Mouse (Mus musculus): ENCODE measurements around the gene Ccdc13. TPM values are rescaled to one million over a fixed set of nuclear protein-coding genes. Genes with fewer than 3 reads are reported as not detected.

The Ccdc13 gene
- total RNA-seq (2021), result under 1 TPM; 0.70 to 0.93 TPM
- long read RNA-seq, experiment 1, result 0 reads
- long read RNA-seq, experiment 2, partial matches to known transcripts, result 1 of 2 reads
- long read RNA-seq, experiment 2, other reads (novel, unspliced or antisense), result 0 of 2 reads

- DNase-seq (ENCODE audit: low spot score in 2 of 2), result peak; percentile 73 to 77
Measured at GRCm38 (mm10) chr9:121838829-121839621, at the start of gene Ccdc13. Ccdc13 (minus strand) TSS chr9:121839461.

- DNase-seq (ENCODE audit: low spot score in 2 of 2), result no peak
Measured at GRCm38 (mm10) chr9:121882015-121882457, 42.8 kb upstream of the Ccdc13 start.

- no peak for DNase-seq (ENCODE audit: low spot score in 2 of 2)
Measured at GRCm38 (mm10) chr9:121881301-121881700, 42.0 kb upstream of the Ccdc13 start.

- peak; percentile 75 to 77 for DNase-seq (ENCODE audit: low spot score in 2 of 2)
Measured at GRCm38 (mm10) chr9:121880840-121881239, 41.6 kb upstream of the Ccdc13 start.

- peak in 1 of 2 experiments; percentile 54 for DNase-seq (ENCODE audit: low spot score in 2 of 2)
Measured at GRCm38 (mm10) chr9:121877052-121877740, 37.9 kb upstream of the Ccdc13 start.

- DNase-seq (ENCODE audit: low spot score in 2 of 2), result no peak
Measured at GRCm38 (mm10) chr9:121873578-121873977, 34.3 kb upstream of the Ccdc13 start.

- DNase-seq (ENCODE audit: low spot score in 2 of 2), result no peak
Measured at GRCm38 (mm10) chr9:121872062-121872683, 32.9 kb upstream of the Ccdc13 start.

- DNase-seq (ENCODE audit: low spot score in 2 of 2), result no peak
Measured at GRCm38 (mm10) chr9:121869973-121870515, 30.8 kb upstream of the Ccdc13 start.

GRCm38 (mm10) chr9:121869432-121869831, 30.2 kb upstream of the Ccdc13 start:
- DNase-seq (ENCODE audit: low spot score in 2 of 2), result no peak

GRCm38 (mm10) chr9:121868236-121868635, 29.0 kb upstream of the Ccdc13 start:
- no peak for DNase-seq (ENCODE audit: low spot score in 2 of 2)

- no peak for DNase-seq (ENCODE audit: low spot score in 2 of 2)
Measured at GRCm38 (mm10) chr9:121867632-121868031, 28.4 kb upstream of the Ccdc13 start.

- no peak for DNase-seq (ENCODE audit: low spot score in 2 of 2)
Measured at GRCm38 (mm10) chr9:121865425-121866008, 26.3 kb upstream of the Ccdc13 start.

GRCm38 (mm10) chr9:121864837-121865236, 25.6 kb upstream of the Ccdc13 start:
- DNase-seq (ENCODE audit: low spot score in 2 of 2), result no peak

- no peak for DNase-seq (ENCODE audit: low spot score in 2 of 2)
Measured at GRCm38 (mm10) chr9:121860921-121861320, 21.7 kb upstream of the Ccdc13 start.

- DNase-seq (ENCODE audit: low spot score in 2 of 2), result no peak
Measured at GRCm38 (mm10) chr9:121859345-121859744, 20.1 kb upstream of the Ccdc13 start.

GRCm38 (mm10) chr9:121858153-121858488, 18.9 kb upstream of the Ccdc13 start, which contains the start of gene Higd1a:
Higd1a (minus strand) TSS chr9:121858362.
- DNase-seq (ENCODE audit: low spot score in 2 of 2), result no peak

- peak; percentile 98 for DNase-seq (ENCODE audit: low spot score in 2 of 2)
Measured at GRCm38 (mm10) chr9:121857474-121858152, 18.4 kb upstream of the Ccdc13 start.

GRCm38 (mm10) chr9:121856649-121857416, 17.6 kb upstream of the Ccdc13 start:
- DNase-seq (ENCODE audit: low spot score in 2 of 2), result no peak

- DNase-seq (ENCODE audit: low spot score in 2 of 2), result no peak
Measured at GRCm38 (mm10) chr9:121854246-121854645, 15.0 kb upstream of the Ccdc13 start.

GRCm38 (mm10) chr9:121847842-121848241, 8.6 kb upstream of the Ccdc13 start:
- DNase-seq (ENCODE audit: low spot score in 2 of 2), result no peak

Data from adrenal gland, adult 18-20 months (tissue).